Mouse (Mus musculus): ENCODE results near the gene Gm44596.

Gm44596 gene

GRCm38 (mm10) chr6:128432356-128432915 lies 57.1 kb downstream of the Gm44596 start:
- DNase-seq, result no peak

- no peak for DNase-seq
These were observed 58.3 kb downstream of the Gm44596 start for GRCm38 (mm10) chr6:128433566-128433965.

GRCm38 (mm10) chr6:128435474-128435873 lies 60.2 kb downstream of the Gm44596 start:
- DNase-seq, result no peak

- no peak for DNase-seq
These were observed 61.2 kb downstream of the Gm44596 start for GRCm38 (mm10) chr6:128436356-128437005.

GRCm38 (mm10) chr6:128437288-128437687 lies 62.0 kb downstream of the Gm44596 start:
- no peak for DNase-seq

GRCm38 (mm10) chr6:128437731-128438316 lies 62.5 kb downstream of the Gm44596 start:
- DNase-seq, result peak; percentile 79

DNA sequence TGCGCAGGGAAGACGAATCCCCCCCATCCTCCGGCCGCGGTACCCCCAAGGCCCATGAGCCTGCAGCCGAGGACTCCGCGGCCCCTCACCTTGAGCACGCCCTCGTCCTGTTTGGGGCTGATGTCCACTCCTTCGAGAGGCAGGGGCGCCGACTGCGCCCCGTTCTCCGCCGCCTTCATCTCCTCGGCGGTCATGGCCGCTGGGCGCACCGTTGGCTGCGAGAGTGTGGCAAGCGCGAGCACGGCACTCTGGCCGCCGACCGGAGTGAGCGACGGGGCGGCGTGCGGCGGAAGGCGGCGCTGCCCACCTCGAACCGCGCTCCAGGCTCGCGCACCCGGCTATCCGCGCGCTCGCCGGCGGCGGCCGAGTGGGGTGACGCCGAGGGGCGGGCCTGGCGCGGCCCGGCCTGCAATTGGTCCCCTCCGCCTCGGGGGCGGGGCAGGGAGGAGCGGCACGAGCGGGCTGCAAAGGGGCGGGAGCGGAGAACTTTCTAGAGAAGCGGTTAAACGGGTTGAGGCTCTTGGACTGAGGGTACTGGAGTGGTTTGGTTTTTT lies 63.1 kb downstream of the Gm44596 start, which contains the start of gene Fkbp4:
Fkbp4 (minus strand) TSS at position 361 of the 554 bp plus-strand sequence.
- DNase-seq, result peak; percentile 97

GRCm38 (mm10) chr6:128438871-128439341 lies 63.6 kb downstream of the Gm44596 start:
- DNase-seq, result no peak

- no peak for DNase-seq
These were observed 64.9 kb downstream of the Gm44596 start for GRCm38 (mm10) chr6:128440238-128440637.

DNA sequence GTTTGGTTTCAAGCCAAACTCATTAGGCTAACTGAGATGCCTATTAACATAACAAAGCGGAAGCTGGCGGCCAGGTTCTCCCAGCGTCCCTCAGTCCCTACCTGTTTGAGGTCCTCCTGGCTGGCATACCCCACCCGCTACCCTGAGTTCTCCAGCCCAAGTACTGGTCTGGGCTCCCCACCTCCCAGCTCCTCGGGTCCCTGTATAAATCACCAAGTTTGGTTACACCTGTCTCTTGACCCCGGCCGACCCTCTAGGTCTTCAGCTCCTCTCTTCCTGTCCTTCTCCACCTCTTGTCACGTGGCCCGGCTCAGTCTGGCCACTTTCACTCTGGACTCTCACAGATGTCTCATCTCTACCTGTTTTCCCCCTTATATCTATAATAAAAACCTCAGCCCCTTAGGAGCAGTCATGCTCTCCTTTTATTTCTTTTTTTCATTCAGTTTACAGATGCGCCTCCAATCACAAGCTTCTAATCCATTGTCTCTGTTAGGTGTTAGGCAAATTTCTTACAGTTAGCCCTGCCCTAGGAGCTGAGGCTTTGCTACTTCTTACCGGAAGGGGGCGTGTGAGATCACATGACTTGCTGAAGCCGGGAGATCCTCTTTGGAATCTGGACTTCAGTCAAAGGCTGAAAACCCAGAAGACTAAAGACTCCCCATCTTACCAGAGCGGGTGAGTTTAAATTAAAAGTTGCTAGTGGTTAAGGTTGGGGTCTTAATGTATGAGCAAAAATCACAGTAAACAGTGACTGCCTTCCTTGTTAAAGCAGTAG lies 70.6 kb downstream of the Gm44596 start:
- peak; percentile 74 for DNase-seq

GRCm38 (mm10) chr6:128447063-128447462 lies 71.8 kb downstream of the Gm44596 start:
- no peak for DNase-seq

DNA sequence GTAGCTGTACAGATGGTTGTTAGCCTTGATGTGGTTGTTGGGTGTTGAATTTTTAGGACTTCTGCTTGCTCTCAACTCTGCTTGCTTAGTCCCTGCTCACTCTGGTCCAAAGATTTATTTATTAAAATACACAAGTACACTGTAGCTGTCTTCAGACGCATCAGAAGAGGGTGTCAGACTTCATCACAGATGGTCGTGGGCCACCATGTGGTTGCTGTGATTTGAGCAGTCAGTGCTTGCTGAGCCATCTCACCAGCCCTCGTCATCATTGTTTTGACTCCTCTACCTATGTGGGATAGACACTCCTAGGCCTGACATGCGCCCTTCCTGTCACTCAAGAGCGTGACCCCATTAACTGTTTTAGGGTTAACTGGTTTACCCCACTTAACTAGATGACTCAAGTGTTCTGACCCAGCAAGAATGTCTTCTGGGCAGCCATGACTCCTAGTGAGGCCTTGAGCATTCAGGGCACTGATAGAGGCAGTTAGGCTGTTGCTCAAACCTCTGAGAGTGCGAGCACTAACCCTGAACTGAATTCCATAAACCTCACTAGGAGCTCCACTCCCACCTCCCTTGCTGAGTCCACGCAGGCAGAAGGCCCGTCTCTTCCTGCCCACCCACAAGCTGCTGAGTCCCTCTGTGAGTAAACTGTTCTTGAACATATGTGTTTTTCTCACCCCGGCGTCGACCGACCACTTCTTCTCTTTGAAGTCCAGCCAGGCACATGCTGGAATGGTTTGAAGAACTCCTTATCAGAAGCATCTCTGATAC lies 80.7 kb downstream of the Gm44596 start:
- no peak for DNase-seq
